Mouse (Mus musculus) hindbrain, postnatal 0 days (tissue): ENCODE results near the gene Terb2. TPM values are rescaled to one million over a fixed set of nuclear protein-coding genes. Genes with fewer than 3 reads are reported as not detected.

Experiments
- ATAC-seq: fragments of 200-750 bp; cut with Nextera tagmentation; 2 replicates; pipeline ENCODE4 v1.8.0; 2017; ENCODE audit warnings: mild to moderate bottlenecking, moderate TSS enrichment, moderate library complexity
- DNase-seq: peaks from one replicate; pipeline ENCODE4 v3.0.0-alpha.2; 2015; ENCODE audit warnings: low spot score
- H3K27ac ChIP-seq: fragments of 300-500 bp; sonication (generic); 2 replicates; pipeline ENCODE4 v1.5.1; 2014; ENCODE audit warnings: mild to moderate bottlenecking
- H3K27me3 ChIP-seq: fragments of 300-500 bp; sonication (generic); 2 replicates; pipeline ENCODE4 v1.6.1; 2014; ENCODE audit warnings: low read length, mixed read lengths; ENCODE audit not compliant: insufficient read depth
- H3K36me3 ChIP-seq: fragments of 300-500 bp; sonication (generic); 2 replicates; pipeline ENCODE4 v1.6.1; 2014; ENCODE audit warnings: low read length, mixed read lengths; ENCODE audit not compliant: insufficient read depth
- H3K4me1 ChIP-seq: fragments of 300-500 bp; sonication (generic); 2 replicates; pipeline ENCODE4 v1.6.1; 2014; ENCODE audit warnings: antibody characterized with exemption, low read length, mixed read lengths; ENCODE audit not compliant: insufficient read depth
- H3K4me2 ChIP-seq: fragments of 300-500 bp; sonication (generic); 2 replicates; pipeline ENCODE4 v1.6.1; 2014; ENCODE audit warnings: low read depth, mild to moderate bottlenecking, low read length, moderate library complexity, mixed read lengths
- H3K4me3 ChIP-seq: fragments of 300-500 bp; sonication (generic); 2 replicates; pipeline ENCODE4 v1.5.1; 2014; ENCODE audit warnings: low read length
- H3K9ac ChIP-seq: fragments of 300-500 bp; sonication (generic); replicated peaks from 2 replicates; pipeline ENCODE4 v1.6.1; 2014; ENCODE audit warnings: mild to moderate bottlenecking, low read length, moderate library complexity, mixed read lengths
- H3K9me3 ChIP-seq: fragments of 300-500 bp; sonication (generic); 2 replicates; pipeline ENCODE4 v1.6.1; 2016; ENCODE audit warnings: low read length, mixed read lengths
- CTCF ChIP-seq: IDR thresholded peaks from 2 replicates; pipeline ENCODE4 v1.5.1; 2016; ENCODE audit warnings: antibody characterized with exemption, control low read depth, low read depth
- WGBS: fragments of 180-500 bp; shearing (Covaris S2); extraction: QIAGEN DNeasy Blood & Tissue Kit; methylation state at CpG from one replicate; pipeline ENCODE4 v1.1.7; 2014; 5-methylcytosine and 5-hydroxymethylcytosine counted together
- polyA plus RNA-seq: library from polyadenylated mRNA; unstranded; fragments of >200 nt; fragmentation: Nextera tagmentation; extraction: Ambion mirVana; gene quantifications from 2 replicates; pipeline ENCODE4 v1.2.1, GENCODE M21; 2015
- total RNA-seq: library from RNA; depleted of rRNA; stranded (reverse); fragments of >200 nt; gene quantifications from 2 replicates; pipeline ENCODE4 v1.2.3, GENCODE M21; 2014

Gene Terb2
- total and polyA plus RNA-seq, 2 experiments from 2014 or later = not detected

GRCm38 (mm10) chr2:122147508-122148241 lies 38.4 kb upstream of the Terb2 start, which contains the start of gene B2m:
Gene B2m, plus strand, starts transcription at chr2:122147686.
- Histone ChIP-seq H3K9me3 (no peaks in the 10 kb centered on the region), H3K27ac (peak within 1 kb of the TSS; percentile 75), H3K9ac (peak within 1 kb of the TSS; percentile 71), H3K4me3 (peak within 1 kb of the TSS; percentile 70), H3K27me3 (no peaks in the 10 kb centered on the region), H3K36me3 (no peaks in the 10 kb centered on the region), H3K4me2 (peak within 1 kb of the TSS; percentile 92), H3K4me1 (0 out of 2 replicates have a peak, but pooled peaks cover 6% of the 10 kb centered on the region)
- ATAC-seq (peak; percentile 99), DNase-seq (peak; percentile 97)
- peak; percentile 27 for TF ChIP-seq CTCF
- under 1% methylated on average over 40 of the region's 40 CpGs for whole genome bisulfite sequencing

- Histone ChIP-seq H3K9me3 (no peaks in the 10 kb centered on the region), H3K4me2 (peak overlapping the region; percentile 92), H3K4me3 (peak overlapping the region; percentile 70), H3K36me3 (no peaks in the 10 kb centered on the region), H3K27ac (peak overlapping the region; percentile 75; the same call in 1 of the 2 replicates), H3K4me1 (0 out of 2 replicates have a peak, but pooled peaks cover 6% of the 10 kb centered on the region), H3K9ac (peak overlapping the region; percentile 71), H3K27me3 (no peaks in the 10 kb centered on the region)
- no peak for ATAC-seq
- whole genome bisulfite sequencing = 24% methylated on average over 18 of the region's 18 CpGs
- no peak for TF ChIP-seq CTCF
- peak; percentile 45 for DNase-seq
Measured at GRCm38 (mm10) chr2:122148242-122148917, 37.7 kb upstream of the Terb2 start.

GRCm38 (mm10) chr2:122149316-122149715 lies 36.8 kb upstream of the Terb2 start:
- Histone ChIP-seq H3K9ac (no peak overlapping the region), H3K4me3 (no peak overlapping the region), H3K4me2 (no peak overlapping the region), H3K9me3 (no peaks in the 10 kb centered on the region), H3K4me1 (0 out of 2 replicates have a peak, but pooled peaks cover 6% of the 10 kb centered on the region), H3K36me3 (no peaks in the 10 kb centered on the region), H3K27ac (no peak overlapping the region), H3K27me3 (no peaks in the 10 kb centered on the region)
- no peak for TF ChIP-seq CTCF
- ATAC-seq (no peak), DNase-seq (no peak)
- WGBS = 93% methylated on average over 6 of the region's 6 CpGs

GRCm38 (mm10) chr2:122149716-122150115 lies 36.4 kb upstream of the Terb2 start:
- WGBS = 86% methylated on average over 3 of the region's 3 CpGs
- Histone ChIP-seq H3K4me1 (0 out of 2 replicates have a peak, but pooled peaks cover 6% of the 10 kb centered on the region), H3K36me3 (no peaks in the 10 kb centered on the region), H3K4me3 (no peak overlapping the region), H3K9ac (no peak overlapping the region), H3K4me2 (no peak overlapping the region), H3K27ac (no peak overlapping the region), H3K9me3 (no peaks in the 10 kb centered on the region), H3K27me3 (no peaks in the 10 kb centered on the region)
- DNase-seq (no peak), ATAC-seq (no peak)
- TF ChIP-seq CTCF = no peak

GRCm38 (mm10) chr2:122151221-122151620 lies 34.9 kb upstream of the Terb2 start:
- Histone ChIP-seq H3K4me3 (no peak overlapping the region), H3K4me1 (0 out of 2 replicates have a peak, but pooled peaks cover 6% of the 10 kb centered on the region), H3K4me2 (no peak overlapping the region), H3K9me3 (no peaks in the 10 kb centered on the region), H3K36me3 (no peaks in the 10 kb centered on the region), H3K27ac (no peak overlapping the region), H3K9ac (no peak overlapping the region), H3K27me3 (no peaks in the 10 kb centered on the region)
- DNase-seq (no peak), ATAC-seq (no peak)
- 94% methylated on average over 1 of the region's 1 CpGs for WGBS
- TF ChIP-seq CTCF = no peak

- Histone ChIP-seq H3K4me1 (0 out of 2 replicates have a peak, but pooled peaks cover 3% of the 10 kb centered on the region), H3K9me3 (no peaks in the 10 kb centered on the region), H3K4me3 (no peak overlapping the region), H3K36me3 (no peaks in the 10 kb centered on the region), H3K27me3 (no peaks in the 10 kb centered on the region), H3K9ac (no peak overlapping the region), H3K27ac (no peak overlapping the region), H3K4me2 (no peak overlapping the region)
- no peak for TF ChIP-seq CTCF
- 85% methylated on average over 3 of the region's 3 CpGs for WGBS
- no peak for ATAC-seq
- no peak for DNase-seq
Measured at GRCm38 (mm10) chr2:122152850-122153249, 33.2 kb upstream of the Terb2 start.
